Mouse (Mus musculus) small intestine, adult 2 months (tissue): ENCODE data around the gene Fndc1.

ENCODE experiments used
- CTCF ChIP-seq: fragments of 200-500 bp; IDR thresholded peaks from 2 replicates; pipeline ENCODE4 v1.5.1; 2012; ENCODE audit warnings: low read depth, mild to moderate bottlenecking, control low read depth, inconsistent platforms, low read length, moderate library complexity, mixed read lengths; ENCODE audit not compliant: insufficient replicate concordance, insufficient read length; ENCODE audit errors: extremely low read depth
- POLR2A ChIP-seq: fragments of 200-500 bp; IDR thresholded peaks from 2 replicates; pipeline ENCODE4 v1.6.1; 2012; ENCODE audit warnings: low read depth, mild to moderate bottlenecking, control low read depth, inconsistent platforms, low read length, moderate library complexity

DNA sequence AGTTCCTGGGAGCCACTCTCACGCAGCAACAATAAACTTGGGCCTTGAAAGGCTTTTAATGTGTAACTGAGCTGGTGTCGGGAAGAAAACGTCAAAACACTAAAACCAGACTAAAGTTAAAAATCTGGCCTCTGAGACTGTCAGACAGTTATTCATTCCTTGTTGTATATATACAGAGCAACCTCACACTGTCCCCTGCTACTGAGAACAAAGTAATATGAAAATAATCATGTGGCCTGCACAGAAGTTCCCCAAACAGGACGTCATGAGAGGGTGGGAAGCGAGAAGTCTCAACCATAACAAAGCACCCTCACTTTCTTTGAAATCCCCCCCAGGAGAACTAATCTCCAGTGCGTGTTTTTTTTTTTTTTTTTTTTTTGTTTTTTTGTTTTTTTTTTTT, 109.2 kb downstream of the Fndc1 start:
- TF ChIP-seq CTCF (no peak), POLR2A (no peak)
